Mouse (Mus musculus) forebrain, embryonic 10.5 days (tissue): ENCODE measurements at regions not wholly inside any gene's neighbourhood (a gene's known extent, or its start where the extent isn't known, plus 50 kb on each side); places are given as distances from the start of the nearest gene placed in this dataset.

Experiments
- DNase-seq: peaks from one replicate; pipeline ENCODE4 v3.0.0-alpha.2; 2017; ENCODE audit warnings: low spot score; ENCODE audit errors: extremely low spot score
- H3K27ac ChIP-seq: fragments of 300-500 bp; sonication (generic); 2 replicates; pipeline ENCODE4 v1.5.1; 2016; ENCODE audit warnings: mild to moderate bottlenecking
- H3K27me3 ChIP-seq: fragments of 300-500 bp; sonication (generic); 2 replicates; pipeline ENCODE4 v1.6.1; 2016; ENCODE audit warnings: mild to moderate bottlenecking; ENCODE audit not compliant: poor library complexity, severe bottlenecking
- H3K36me3 ChIP-seq: fragments of 300-500 bp; sonication (generic); replicated peaks from 2 replicates; pipeline ENCODE4 v1.6.1; 2016; ENCODE audit warnings: mild to moderate bottlenecking, moderate library complexity
- H3K4me1 ChIP-seq: fragments of 300-500 bp; sonication (generic); 2 replicates; pipeline ENCODE4 v1.6.1; 2016
- H3K4me3 ChIP-seq: fragments of 300-500 bp; sonication (generic); 2 replicates; pipeline ENCODE4 v1.5.1; 2016; ENCODE audit warnings: mild to moderate bottlenecking, moderate library complexity
- H3K9me3 ChIP-seq: fragments of 300-500 bp; sonication (generic); 2 replicates; pipeline ENCODE4 v1.6.1; 2016; ENCODE audit warnings: mild to moderate bottlenecking, moderate library complexity
- WGBS: fragments of 180-500 bp; shearing (Covaris S2); methylation state at CpG from one replicate; pipeline ENCODE4 v1.1.7; 2016; 5-methylcytosine and 5-hydroxymethylcytosine counted together

DNA sequence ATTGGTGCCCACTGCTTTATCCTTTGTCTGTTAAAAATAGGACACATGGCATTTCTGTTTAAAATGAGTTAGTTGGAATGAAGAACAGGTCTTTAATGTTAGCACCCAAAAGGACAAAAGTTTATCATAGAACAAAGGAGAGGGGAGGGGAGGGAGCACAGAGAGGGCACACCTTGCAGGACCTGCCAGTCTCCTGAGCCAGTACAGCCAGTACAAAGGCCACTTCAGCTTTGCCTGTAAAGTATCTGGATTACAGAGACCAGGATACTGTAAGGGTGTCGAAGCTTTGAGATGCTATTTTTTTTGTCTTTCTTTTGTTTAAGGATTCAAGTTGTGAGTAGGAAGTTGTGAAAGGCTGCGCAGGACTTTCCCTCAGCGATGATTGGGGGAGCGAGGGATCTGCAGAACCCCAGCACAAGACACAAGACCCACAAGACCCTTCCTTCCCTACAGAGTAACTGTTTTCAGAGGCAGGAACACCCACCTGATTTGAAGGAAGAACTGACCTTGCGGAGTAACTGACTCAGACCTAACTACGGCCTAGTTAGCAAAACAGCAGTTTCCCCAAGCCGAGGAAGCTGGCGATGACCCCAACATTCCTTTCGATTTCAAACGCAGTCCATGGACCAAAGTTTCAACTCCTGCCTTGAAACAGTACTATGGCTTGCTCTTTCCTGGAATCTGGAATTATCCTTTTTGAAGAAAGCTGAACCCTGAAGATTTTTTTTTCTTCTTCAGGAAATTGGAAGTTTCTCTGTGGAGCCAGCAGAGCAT is 178.1 kb downstream of the Efnb2 start:
- Histone ChIP-seq H3K36me3 (no peaks in the 10 kb centered on the region), H3K27ac (no peak overlapping the region), H3K9me3 (no peaks in the 10 kb centered on the region), H3K27me3 (peaks cover 57% of the 10 kb centered on the region), H3K4me1 (peaks cover 64% of the 10 kb centered on the region), H3K4me3 (no peak overlapping the region)
- DNase-seq = no peak
- 59% methylated on average over 10 of the region's 10 CpGs for WGBS

DNA sequence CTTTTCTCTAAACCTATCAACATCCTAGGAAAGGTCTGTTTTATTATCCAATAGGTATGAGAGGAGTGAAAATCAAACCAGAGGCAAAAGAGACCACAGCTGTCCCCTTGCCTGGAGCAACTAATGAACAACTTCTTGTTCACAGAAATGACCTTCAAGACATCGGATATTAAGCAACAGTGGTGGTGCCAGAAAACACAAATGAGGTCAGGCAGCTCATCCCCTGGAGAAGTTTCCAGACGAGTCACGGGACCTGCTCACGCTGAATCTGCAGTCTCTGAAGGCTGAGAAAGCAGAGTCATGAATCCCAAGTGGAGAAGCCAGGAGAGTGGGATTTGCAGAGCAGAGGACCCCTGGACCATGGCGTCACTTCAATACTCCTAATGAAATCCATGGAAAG is 183.6 kb downstream of the Efnb2 start:
- H3K9me3 ChIP-seq = no peaks in the 10 kb centered on the region
- H3K4me3 ChIP-seq = no peak overlapping the region
- peaks cover 13% of the 10 kb centered on the region for H3K4me1 ChIP-seq
- H3K27ac ChIP-seq = no peak overlapping the region
- DNase-seq = no peak
- H3K36me3 ChIP-seq = no peaks in the 10 kb centered on the region
- WGBS = 88% methylated on average over 5 of the region's 5 CpGs
- peaks cover 21% of the 10 kb centered on the region for H3K27me3 ChIP-seq

DNA sequence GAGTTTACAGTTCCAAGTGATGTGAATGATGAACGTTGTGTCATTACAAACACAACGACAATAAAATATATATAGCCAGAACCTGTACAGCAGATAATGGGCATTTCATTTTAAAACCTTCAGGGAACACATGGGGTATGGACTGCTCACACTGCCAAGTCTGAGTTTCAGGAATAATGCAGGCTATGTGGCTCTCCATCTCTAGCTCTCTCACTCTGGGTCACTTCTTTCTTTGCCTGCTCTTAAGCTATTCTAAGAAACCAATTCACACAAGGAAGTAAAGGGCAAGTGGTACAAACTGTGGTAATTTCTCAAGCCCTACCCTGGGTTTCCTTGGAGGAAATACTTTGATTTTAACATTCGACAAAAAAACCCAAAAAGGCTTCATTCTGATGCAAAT is 192.5 kb downstream of the Efnb2 start:
- H3K27me3 ChIP-seq = peaks cover 8% of the 10 kb centered on the region; the same call in 1 of the 2 replicates
- H3K4me3 ChIP-seq = no peak overlapping the region
- H3K27ac ChIP-seq = no peak overlapping the region
- no peaks in the 10 kb centered on the region for H3K36me3 ChIP-seq
- no peaks in the 10 kb centered on the region for H3K9me3 ChIP-seq
- 79% methylated on average over 3 of the region's 3 CpGs for WGBS
- no peak for DNase-seq
- H3K4me1 ChIP-seq = peaks cover 18% of the 10 kb centered on the region

DNA sequence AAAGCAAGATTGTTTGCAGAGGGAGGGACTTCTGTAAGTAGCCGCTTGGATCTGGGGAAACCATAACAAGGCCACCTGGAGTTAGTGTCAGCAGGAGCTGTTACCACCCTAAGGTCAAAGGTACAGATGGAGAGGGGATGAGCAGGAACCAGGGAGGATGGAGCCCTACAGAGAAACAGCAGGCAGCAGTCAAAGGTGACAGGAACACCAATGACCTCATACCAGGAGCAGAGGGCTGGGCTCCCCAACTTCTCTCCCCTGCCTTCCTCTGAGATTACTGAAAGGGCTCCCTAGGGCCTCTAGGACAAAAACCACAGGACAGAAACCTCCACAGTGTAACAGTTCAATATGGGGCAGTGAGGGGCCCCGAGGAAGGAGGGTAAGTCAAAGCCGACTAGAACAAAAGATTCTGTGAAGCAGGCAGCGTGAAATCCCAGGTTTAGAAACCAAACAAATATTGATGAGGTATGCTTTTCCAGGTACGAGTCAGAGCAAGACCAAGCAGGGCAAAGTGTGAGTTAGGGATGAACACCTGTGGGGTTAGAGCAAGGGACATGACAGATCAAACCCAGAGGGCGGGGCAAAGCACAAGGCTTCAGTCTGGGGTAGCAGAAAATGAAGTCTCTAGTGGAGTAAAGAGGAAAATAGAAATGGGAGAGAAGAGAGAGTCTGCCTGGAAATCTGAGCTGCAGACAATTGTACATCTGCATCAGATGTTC is 194.4 kb downstream of the Efnb2 start:
- no peak for DNase-seq

DNA sequence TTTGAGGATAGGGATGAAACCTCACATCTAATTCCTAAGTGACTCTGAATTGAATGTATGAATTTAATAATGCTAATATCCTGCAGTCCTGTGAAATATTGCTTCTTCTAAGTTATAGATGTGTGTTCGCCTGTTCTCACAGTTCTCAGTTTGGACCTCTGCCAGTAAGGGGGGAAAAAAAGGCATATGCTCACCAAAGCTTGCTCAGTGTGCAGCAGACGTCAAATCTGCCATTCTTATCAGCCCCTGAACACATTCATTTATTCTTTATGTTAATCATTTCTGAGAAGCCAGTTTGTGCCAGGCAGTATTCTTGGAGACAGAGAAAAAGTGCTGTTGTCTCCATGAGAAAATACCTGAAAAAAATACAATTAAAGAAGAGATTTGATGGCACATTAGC is 198.6 kb downstream of the Efnb2 start:
- Histone ChIP-seq H3K4me1 (peaks cover 18% of the 10 kb centered on the region), H3K27ac (no peak overlapping the region), H3K27me3 (peaks cover 5% of the 10 kb centered on the region; the same call in 1 of the 2 replicates), H3K36me3 (no peaks in the 10 kb centered on the region), H3K4me3 (no peak overlapping the region), H3K9me3 (no peaks in the 10 kb centered on the region)
- WGBS = 90% methylated on average over 2 of the region's 2 CpGs
- no peak for DNase-seq

More for the DNA sequence above, 194.4 kb downstream of the Efnb2 start:
- Histone ChIP-seq H3K4me1 (peaks cover 18% of the 10 kb centered on the region), H3K27me3 (peaks cover 8% of the 10 kb centered on the region; the same call in 1 of the 2 replicates), H3K27ac (peak overlapping the region; percentile 48; the same call in 1 of the 2 replicates), H3K36me3 (no peaks in the 10 kb centered on the region), H3K9me3 (no peaks in the 10 kb centered on the region), H3K4me3 (no peak overlapping the region)
- WGBS = 10% methylated on average over 6 of the region's 6 CpGs

DNA sequence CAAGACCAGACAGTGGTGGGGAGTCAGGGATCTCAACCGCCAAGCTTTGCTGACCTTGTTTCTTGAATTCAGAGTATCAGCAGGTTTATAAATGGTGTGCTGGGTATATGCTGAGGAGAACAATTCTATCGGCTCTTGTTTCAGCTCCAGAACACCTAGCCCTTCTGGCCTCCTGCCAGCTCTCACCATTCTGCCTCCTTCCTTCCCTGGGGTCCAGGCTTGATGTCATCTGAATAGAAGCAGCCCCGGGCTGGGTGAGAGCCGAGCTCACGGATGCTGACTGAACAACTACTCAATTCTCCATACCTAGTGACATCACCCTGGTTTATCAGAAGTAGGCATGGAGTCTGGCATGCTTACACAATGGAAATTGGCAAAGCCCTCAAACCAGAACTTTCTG is 203.5 kb downstream of the Efnb2 start:
- WGBS = 83% methylated on average over 5 of the region's 5 CpGs
- DNase-seq = no peak

DNA sequence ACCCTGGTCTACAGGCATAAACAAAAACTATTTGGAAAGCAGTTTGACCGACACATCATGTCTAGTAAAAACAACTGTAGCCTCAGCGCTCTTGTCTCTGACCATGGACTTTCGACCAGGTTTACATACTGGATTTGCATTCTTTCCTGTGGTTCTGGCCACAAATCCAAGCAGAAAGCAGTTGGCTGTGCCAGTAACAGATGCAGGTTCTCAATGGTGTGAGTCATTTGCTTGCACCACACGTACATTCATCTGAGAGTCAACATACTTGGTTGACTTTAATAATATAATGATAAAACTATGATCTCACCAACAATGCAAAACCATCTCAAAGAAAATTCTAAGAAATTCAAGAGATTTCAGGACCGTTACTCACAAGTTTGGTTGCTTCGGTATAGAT is 207.1 kb downstream of the Efnb2 start:
- no peak for DNase-seq
- Histone ChIP-seq H3K4me3 (no peak overlapping the region), H3K27ac (no peak overlapping the region), H3K36me3 (no peaks in the 10 kb centered on the region), H3K9me3 (no peaks in the 10 kb centered on the region), H3K4me1 (no peaks in the 10 kb centered on the region), H3K27me3 (no peaks in the 10 kb centered on the region)
- WGBS = 93% methylated on average over 6 of the region's 6 CpGs

More for the DNA sequence above, 203.5 kb downstream of the Efnb2 start:
- no peaks in the 10 kb centered on the region for H3K27me3 ChIP-seq
- H3K27ac ChIP-seq = no peak overlapping the region
- no peak overlapping the region for H3K4me3 ChIP-seq
- H3K36me3 ChIP-seq = no peaks in the 10 kb centered on the region
- no peaks in the 10 kb centered on the region for H3K4me1 ChIP-seq
- H3K9me3 ChIP-seq = no peaks in the 10 kb centered on the region

DNA sequence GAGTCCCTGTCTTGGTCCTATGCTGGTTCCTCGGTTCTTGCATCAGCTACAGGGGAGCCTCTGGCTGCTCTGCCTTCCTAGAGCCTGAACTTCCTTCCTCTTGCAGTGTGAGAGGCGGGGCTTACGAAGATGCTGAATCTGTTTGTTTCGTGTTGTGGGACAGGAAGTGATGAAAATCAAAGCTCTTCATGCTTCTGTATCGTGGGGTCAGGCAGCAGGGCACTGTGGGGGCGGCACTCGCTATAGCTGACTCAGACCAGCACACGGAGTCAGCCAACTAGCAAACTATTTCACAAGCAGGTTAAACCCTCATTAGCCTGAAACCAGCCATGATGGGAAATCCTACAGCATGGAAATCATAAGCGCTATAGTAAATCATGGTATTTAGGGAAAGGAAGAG is 208.8 kb downstream of the Efnb2 start:
- 84% methylated on average over 9 of the region's 9 CpGs for WGBS
- Histone ChIP-seq H3K27me3 (no peaks in the 10 kb centered on the region), H3K36me3 (no peaks in the 10 kb centered on the region), H3K27ac (no peak overlapping the region), H3K4me1 (no peaks in the 10 kb centered on the region), H3K9me3 (no peaks in the 10 kb centered on the region), H3K4me3 (no peak overlapping the region)
- DNase-seq = no peak

DNA sequence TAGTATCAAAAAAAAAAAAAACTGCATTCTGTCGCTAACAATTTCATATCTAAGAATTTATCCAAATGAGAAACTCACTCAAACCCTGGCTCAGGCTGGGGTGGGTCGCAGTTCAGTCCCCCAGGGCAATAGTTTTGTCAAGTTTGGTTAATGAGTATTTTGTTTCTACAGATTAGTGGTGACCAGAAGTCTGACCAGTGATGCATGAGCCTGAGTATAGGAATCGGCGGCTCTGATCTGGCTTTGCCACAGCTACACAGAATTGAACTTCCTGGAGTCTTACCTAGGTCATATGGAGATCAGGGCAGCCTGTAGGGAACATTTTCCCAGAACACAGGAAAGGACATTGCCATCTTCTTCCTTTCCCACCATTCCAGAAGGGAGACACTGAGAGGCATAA is 212.1 kb downstream of the Efnb2 start:
- Histone ChIP-seq H3K9me3 (no peaks in the 10 kb centered on the region), H3K4me1 (no peaks in the 10 kb centered on the region), H3K27me3 (no peaks in the 10 kb centered on the region), H3K36me3 (no peaks in the 10 kb centered on the region), H3K4me3 (no peak overlapping the region), H3K27ac (no peak overlapping the region)
- 90% methylated on average over 4 of the region's 4 CpGs for WGBS
- no peak for DNase-seq

DNA sequence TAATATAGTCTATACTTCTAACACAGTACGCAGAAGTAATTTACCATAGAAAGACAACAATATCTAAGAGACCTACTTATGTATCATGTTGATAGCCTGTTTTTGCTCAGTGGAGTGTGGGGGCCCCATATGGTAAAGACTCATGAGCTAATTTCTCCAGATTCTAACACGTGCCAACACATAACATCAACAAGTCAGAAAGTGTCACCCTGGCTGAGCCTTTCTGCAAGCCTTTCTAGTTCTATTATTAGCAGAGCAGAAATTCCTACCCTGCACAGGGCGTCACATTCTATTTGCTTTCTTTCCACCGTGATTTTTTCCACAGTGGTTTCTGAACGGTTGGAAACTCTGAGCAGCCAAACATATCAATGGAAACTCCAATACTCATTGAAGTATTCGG is 219.5 kb downstream of the Efnb2 start:
- WGBS = 86% methylated on average over 6 of the region's 6 CpGs

DNA sequence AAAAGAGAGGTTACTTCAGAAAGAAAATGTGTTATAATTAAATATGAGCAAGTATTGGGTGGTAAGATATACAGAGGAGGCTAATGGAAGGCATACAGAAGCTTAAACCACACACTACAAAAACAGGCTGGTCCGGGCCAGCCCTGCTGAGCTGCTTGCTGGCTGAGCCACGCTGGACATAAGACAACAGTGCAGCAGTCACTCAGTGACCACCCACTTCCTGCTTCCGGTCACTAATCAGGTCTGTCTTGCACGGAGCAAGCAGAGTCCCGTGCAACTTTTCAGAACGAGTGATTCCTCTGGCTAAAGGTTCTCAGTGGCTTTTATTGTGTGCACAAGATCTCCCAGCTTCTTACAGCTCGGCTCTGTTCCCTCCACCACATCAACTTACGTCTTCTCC is 220.1 kb downstream of the Efnb2 start:
- WGBS = 75% methylated on average over 8 of the region's 8 CpGs
- Histone ChIP-seq H3K27ac (no peak overlapping the region), H3K4me1 (peaks cover 4% of the 10 kb centered on the region; the same call in 1 of the 2 replicates), H3K9me3 (no peaks in the 10 kb centered on the region), H3K27me3 (no peaks in the 10 kb centered on the region), H3K36me3 (no peaks in the 10 kb centered on the region), H3K4me3 (no peak overlapping the region)
- no peak for DNase-seq

More for the DNA sequence above, 219.5 kb downstream of the Efnb2 start:
- H3K27me3 ChIP-seq = no peaks in the 10 kb centered on the region
- no peak overlapping the region for H3K27ac ChIP-seq
- H3K9me3 ChIP-seq = no peaks in the 10 kb centered on the region
- no peak for DNase-seq
- H3K4me3 ChIP-seq = no peak overlapping the region
- H3K36me3 ChIP-seq = no peaks in the 10 kb centered on the region
- peaks cover 4% of the 10 kb centered on the region; the same call in 1 of the 2 replicates for H3K4me1 ChIP-seq

DNA sequence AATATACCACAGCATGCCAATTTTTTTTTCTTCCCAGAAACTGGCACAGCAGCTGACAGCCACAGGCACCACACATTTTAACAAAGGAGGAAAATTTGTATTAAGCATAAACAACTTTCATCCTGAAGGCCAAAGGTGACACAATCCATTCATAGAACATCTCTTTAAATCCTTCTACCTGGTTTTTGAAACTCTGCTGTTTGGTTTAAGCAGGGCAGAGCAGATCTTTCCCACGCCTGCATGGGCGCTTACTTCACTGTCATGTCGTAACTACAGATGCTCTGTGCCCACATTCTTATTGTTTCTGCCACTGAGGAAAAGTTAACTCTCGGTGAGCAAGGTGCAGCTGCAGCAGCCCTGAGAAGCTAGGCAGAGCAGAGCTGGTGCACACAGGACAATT is 234.8 kb downstream of the Efnb2 start:
- Histone ChIP-seq H3K27me3 (no peaks in the 10 kb centered on the region), H3K36me3 (no peaks in the 10 kb centered on the region), H3K4me3 (no peak overlapping the region), H3K9me3 (no peaks in the 10 kb centered on the region), H3K4me1 (peaks cover 4% of the 10 kb centered on the region), H3K27ac (no peak overlapping the region)
- WGBS = 73% methylated on average over 4 of the region's 4 CpGs
- no peak for DNase-seq

DNA sequence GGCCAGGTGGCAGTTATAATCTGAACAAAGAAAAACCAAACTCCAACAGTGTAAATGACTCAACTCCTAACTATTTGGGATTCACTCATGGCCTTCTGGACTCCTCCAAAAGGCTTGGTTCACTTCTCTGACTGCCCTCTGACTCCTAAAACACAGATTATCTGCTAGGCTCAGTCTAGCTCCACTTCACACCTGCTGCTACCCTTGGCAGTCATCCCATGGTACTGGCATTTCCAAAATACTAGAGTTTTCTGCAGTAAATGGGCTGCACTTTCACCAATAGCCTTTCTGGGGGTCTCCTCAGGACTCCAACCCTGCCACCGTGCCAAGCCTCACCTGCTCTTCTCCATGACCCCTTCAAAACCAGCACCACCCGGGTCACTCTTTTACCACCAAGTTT is 237.6 kb downstream of the Efnb2 start:
- no peak for DNase-seq
- Histone ChIP-seq H3K27ac (no peak overlapping the region), H3K4me3 (no peak overlapping the region), H3K4me1 (peaks cover 4% of the 10 kb centered on the region), H3K27me3 (no peaks in the 10 kb centered on the region), H3K36me3 (no peaks in the 10 kb centered on the region), H3K9me3 (no peaks in the 10 kb centered on the region)
- 86% methylated on average over 2 of the region's 2 CpGs for WGBS
